Mouse (Mus musculus): ENCODE results near the gene Nenf. TPM values are rescaled to one million over a fixed set of nuclear protein-coding genes. Genes with fewer than 3 reads are reported as not detected.

Gene Nenf
- polyA plus RNA-seq, 1 experiment, result 155 TPM

DNA sequence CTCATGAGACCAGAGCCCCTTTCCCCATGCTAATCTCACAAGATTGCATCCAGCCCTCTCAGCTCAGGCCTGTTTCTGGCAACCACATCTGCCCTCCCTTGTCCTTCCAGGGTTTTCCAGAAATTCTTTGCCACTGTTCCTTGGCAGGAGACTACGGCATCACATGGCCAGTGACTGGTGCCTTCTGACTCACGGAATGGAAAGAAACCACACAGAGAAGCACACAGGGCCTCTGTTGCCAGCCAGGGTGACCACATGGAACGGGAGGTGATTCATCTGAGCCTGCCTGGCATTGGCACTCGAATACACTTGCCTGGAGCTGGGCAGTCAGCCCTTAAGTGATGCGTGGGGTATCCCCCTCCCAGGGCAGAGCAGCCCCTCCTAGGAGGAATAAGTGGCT, 25.6 kb downstream of the Nenf start:
- peak; percentile 60 to 79 for DNase-seq (ENCODE audit: extremely low spot score in 1 of 2, low spot score in 1 of 2)

DNA sequence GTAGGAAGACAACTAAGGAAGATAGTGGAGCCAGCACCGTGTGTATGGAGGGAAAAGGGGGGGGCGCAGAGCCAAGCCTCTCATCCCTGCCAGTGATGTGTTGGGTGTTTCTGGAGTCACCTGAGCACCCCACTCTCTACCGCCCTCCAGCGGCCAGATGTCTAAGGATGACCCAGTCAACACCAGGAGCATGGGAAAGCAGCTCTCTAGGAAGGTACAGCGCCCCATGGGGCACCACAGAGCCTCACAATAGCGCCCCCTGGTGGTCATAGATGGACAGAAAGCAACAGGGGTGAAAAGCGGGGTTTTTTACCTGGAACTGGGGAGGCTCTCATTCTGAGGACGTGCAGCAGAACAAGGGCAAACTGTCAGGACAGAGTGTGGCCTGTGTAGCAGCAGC, 29.2 kb downstream of the Nenf start:
- DNase-seq (ENCODE audit: extremely low spot score in 1 of 2, low spot score in 1 of 2), result no peak

DNA sequence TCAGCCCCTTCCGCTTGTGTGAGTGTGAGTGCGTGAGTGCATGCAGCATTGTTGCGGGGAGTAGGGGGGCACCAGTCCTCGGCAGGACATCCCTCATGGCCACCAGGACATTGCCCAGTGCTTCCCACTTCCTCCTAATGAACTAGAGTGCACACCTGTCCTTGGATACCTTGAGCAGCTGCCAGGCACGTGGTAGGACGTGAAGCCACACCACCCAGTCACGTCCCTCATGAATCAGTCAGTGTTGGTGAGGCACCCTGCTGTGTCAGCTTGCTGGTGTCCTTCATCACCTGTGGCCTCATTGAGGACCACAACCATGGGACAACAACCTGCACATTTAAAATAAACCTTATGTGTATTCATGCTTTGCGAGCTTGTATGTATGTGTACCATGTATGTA, 33.5 kb downstream of the Nenf start:
- no peak for DNase-seq (ENCODE audit: extremely low spot score in 1 of 2, low spot score in 1 of 2)

DNA sequence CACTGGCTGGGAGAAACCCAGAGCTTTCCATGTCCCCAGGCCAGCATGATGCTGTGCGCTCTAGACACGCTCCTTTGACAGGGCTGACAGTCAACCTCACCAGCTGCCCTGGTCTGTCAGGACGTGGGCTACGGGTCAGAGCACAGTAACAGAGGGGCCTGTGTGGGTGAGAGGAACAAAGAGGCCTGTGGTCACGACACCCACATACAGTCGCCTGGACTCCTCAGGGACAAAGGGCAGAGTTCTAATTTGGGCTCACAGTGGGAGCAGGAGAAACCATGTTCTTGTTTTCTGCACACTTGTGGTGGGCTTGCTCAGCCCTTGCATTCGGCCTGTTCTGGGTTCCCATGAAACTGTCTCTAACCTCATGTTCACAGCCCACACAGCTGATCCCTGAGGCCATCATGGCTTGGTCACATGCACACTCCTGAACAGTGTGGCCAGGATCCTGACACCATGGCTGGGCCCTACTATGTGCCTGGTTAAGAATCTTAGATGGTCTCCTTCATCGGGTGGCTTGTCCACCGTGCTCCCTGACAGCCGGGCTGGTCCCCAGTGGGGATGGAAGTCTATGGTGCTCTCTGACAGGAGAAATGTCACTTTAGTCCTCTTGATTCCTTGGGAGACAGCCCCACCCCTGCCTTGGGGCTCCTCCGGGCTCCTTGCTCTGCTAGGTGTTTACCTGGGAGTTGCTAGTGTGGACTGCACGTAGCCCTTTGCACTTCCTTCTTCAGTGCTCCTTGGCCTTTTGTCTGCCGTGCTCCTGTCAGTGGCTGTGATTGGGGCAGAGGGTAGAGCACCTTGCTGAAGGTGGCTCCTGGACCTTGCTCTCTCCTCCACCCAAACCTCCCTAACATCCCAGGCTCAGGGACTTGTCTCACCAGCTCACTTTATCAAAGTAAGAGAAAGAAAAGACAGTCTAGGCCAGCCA, 34.6 kb downstream of the Nenf start:
- no peak for DNase-seq (ENCODE audit: extremely low spot score in 1 of 2, low spot score in 1 of 2)

DNA sequence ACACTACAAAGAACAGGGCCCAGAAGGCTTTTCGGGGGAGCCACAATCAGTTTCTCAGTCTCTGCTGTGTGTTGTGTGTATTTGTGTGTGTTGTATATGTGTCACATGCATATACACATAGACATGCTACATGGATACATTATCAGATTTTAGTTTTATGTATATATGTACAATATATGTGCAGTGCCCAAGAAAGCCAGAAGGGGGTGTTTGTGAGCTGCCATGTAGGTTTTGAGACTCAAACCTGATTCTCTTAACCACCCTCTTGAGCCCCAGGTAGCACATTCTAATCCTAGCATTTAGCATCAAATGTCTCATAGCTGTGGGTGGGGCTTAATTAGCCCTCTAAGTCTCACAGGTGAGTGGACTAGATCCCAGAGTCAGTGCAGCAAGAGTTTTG, 35.7 kb downstream of the Nenf start:
- DNase-seq (ENCODE audit: extremely low spot score in 1 of 2, low spot score in 1 of 2), result no peak

DNA sequence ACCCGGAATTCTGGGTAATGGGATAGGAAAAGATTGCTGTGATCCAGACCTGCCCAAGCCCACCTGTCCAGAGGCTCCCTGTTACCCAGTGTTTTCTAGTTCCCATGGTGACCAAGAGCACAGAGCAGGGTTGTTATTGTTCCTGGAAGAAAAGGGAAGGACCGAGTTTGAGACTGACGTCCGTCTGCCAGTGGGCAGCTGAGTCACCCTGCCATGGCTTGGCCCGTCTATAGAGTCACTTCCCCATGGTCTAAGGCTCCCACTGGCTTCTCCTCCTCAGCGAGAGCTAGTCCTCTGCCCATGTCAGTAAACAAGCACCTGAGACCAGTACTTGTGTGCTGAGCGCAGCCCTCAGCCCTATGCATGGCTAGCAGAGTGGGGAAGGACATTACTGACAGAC, 36.8 kb downstream of the Nenf start:
- DNase-seq (ENCODE audit: extremely low spot score in 1 of 2, low spot score in 1 of 2), result no peak

DNA sequence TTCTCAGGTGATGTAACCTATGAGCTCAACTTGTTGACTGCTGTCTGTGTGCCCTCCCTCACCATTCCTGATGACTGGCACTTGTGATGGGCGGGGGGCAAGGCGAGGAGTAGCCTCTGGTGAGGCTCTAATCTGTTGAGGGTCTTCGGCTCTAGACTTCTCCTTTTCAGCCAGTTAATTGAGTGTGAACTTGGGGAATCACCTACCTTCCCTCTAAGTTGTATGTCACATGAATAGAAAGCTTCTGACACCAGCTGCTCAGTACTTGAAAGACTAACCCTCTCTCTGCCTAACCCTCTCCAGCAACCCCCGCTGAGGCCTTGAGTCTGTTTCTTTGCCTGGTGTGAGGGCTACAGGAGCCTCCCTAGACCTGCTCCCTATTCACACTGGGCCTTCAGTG, 39.7 kb downstream of the Nenf start:
- no peak for DNase-seq (ENCODE audit: extremely low spot score in 1 of 2, low spot score in 1 of 2)

DNA sequence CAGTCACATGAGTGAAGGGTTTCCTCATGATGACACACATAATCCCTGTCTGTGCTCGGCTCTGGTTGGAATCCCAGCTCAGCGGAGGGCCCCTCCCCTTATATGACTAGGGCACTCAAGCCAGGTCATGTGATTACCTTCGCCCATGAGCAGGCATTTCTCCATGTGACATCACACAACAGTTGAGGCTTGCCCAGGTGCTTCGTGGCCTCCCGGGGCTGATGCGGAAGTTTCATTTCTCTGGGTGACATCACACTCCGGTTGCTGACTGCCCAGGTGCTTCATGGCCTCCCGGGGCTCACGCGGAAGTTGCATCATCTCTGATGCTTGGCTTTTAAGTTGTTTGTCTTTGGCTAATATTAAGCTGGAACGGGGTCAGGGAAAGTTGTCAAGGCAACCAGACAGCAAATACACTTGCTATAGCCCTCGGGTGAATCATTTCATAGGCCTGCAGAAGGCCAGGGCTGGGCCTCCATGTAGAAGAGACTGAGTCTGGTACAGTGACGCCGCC, 40.4 kb downstream of the Nenf start:
- no peak for DNase-seq (ENCODE audit: extremely low spot score in 1 of 2, low spot score in 1 of 2)

DNA sequence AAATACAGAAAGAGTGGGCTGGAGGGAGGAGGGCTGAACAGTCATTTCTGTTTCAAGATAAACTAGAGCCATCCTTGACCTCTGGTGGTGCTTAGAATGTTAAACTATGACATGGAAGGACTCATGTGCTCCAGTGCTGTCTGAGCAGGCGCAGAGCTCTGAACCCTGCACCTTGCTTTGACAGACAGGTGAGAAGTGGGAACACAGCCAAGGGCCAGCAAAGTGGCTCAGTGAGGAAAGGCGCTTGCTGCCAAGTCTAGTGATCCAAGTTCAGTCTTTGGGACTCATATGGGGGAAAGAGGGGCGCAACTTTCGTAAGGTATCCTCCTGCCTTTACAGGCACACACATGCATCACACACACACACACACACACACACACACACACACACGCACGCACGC, 41.8 kb downstream of the Nenf start:
- DNase-seq (ENCODE audit: extremely low spot score in 1 of 2, low spot score in 1 of 2), result no peak

DNA sequence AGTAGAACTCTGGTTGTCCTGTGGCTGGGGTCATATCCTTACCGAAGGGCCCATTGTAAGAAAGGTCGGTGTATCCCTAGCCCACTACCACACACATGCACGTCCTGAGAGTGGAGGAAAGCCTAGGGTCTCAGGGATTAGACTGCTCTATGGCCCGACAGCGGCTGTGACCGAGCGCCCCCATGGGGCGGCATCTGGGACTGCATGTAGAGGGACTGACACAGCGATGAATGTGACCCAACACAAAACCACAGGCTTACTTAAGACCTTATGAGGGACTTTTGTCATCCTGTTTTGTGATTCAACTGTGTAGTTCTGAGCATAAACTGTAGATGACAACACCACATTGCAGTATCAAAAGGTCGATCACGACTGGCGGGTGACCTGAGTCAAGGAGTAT, 42.5 kb downstream of the Nenf start:
- DNase-seq (ENCODE audit: extremely low spot score in 1 of 2, low spot score in 1 of 2), result peak in 1 of 2 experiments; percentile 76

DNA sequence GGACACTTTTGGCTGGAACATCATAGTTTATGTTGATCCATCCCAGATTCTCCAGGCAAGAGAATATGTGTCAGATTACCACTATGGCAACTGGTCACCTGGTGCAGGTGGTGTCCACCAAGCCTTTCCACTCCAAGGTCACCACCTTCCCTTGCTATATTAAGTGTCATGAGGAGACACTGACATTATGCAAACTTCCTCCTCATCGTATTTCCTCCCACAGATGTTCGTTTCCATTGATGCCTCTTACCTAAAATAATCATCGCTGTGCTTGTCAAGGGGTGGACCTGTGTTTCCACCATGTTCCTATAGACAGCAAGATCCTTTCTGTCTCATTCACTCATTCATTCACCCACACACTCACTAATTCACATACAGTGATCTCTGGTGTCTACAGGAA, 45.3 kb downstream of the Nenf start:
- DNase-seq (ENCODE audit: extremely low spot score in 1 of 2, low spot score in 1 of 2), result no peak

DNA sequence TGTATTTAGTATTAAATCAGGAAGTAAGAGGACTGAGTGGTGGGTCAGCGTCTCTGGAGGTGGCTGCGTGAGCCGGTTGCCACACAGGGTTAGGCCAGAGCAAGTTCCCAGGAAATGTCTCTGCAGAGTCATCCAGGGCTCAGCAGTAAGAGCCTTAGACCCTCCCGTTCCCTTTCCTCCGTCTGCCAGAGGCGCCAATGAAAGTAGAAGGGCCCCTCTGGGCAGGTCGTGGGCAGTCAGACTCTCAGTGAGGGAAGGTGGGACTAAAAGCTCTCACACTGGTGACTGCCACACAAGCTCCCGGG, 48.4 kb downstream of the Nenf start:
- DNase-seq (ENCODE audit: extremely low spot score in 1 of 2, low spot score in 1 of 2), result no peak

DNA sequence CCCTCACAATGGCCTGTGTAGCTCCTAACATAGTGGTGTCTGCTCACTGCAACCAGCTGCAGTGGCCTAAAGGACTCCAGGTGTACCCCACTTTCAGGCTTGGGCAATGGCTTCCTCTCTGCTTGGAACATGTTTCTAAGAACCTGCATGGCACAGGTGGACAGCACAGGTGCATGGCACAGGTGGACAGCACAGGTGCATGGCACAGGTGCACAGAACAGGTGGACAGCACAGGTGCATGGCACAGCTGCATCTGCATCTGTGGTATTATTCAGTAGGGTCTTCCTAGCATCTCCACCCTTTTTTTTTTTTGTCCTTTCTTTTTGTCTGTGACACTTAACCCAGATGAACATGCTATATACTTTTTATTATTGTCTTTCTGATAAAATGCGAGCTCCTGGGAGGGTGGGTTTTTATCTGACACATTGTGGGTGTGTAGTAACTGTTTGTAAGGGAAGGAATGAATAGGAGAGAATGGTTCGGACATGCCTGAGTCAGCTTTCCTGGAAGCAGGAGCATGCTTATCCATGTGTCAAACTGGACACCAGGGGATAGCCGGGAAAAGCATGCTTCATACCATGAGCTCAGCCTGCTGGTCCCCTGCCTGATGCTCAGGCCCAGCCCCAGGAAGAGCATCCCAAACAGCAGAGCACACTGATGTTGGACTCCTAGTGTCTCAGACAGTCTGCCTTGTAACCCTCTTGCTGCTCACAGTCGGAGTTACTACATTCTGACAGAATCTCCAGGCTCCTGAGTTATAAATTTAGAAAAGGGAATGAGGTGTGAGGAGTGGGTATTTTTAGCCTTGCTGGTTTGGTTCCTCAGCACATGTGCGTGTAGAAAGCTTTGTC, 49.0 kb downstream of the Nenf start:
- peak in 1 of 2 experiments; percentile 39 for DNase-seq (ENCODE audit: extremely low spot score in 1 of 2, low spot score in 1 of 2)

DNA sequence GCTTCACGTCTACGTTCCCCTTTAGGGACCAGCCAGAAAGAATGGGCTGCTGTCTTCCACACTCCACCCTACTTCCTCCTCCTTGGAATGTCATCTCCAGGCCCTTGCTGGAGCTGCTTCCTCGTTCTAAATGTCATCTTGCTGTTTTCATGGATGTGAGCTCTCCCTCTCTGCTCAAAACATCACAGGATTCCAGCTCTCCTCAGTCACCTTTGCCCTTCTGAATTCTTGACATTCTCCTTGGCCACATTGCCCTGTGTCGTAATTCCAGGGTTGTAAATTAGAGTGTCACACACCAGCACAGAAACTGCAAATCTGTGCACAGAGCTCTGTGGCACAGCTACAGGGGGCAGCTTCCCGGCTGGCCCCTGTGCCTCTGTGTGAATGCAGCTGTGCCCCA, 50.1 kb downstream of the Nenf start:
- DNase-seq (ENCODE audit: extremely low spot score in 1 of 2, low spot score in 1 of 2), result no peak

DNA sequence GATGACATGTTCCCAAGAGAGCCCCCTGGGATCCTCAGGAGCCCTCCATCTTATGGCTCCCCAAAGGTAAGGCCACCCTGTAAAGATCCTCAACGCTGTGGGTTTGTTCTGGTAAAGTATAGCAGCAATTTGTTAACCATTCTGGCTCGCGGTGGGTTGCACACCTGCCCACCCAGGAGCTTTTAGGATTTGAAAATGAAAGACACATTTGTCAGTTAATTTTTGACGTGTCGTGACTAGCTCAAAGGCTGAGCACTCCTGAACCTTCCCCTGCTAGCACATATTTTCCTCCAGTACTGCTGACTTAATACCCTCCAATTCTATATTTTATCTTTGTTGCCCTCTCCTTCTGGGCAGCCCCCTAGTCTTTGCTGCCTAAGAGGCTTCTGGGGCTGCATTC, 50.8 kb downstream of the Nenf start:
- no peak for DNase-seq (ENCODE audit: extremely low spot score in 1 of 2, low spot score in 1 of 2)

DNA sequence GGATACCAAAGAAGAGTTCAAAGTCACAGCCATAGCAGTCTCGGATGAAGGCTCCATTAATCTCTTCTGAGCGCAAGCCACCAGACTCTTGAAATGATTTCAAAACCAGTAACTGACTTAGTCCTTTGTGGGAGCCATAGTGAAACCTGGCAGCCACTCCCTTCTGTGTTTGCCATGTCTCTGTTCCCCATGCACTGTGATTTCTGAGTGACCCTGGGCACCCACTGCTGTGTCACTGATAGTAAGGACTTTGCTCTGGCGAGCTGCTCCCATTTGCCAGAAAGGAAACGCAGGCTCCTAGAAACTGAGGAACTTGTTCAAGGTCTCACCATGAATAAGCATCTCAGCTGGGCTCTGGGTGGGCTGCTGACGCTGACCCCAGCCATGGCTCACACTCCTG, 54.5 kb downstream of the Nenf start:
- DNase-seq (ENCODE audit: extremely low spot score in 1 of 2, low spot score in 1 of 2), result no peak

DNA sequence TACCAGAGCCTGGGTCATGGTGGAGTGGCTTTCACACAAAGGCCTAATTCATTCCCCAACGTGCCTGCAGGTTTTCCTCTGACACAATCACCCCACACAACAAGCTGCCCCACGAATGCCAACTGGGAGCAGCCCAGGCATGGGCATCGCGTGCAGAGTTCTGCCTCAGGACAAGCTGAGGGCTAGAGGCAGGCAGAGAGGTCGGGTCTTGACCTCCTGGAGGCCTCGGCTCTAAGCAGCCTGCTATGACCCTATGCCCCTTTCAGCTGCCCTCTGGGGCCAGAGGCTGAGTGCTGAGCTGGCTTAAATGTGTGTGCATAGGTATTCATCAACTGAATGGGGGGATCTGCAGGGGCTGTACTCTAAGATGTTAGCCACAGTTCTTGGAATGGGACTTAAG, 56.1 kb downstream of the Nenf start:
- DNase-seq (ENCODE audit: extremely low spot score in 1 of 2, low spot score in 1 of 2), result no peak

DNA sequence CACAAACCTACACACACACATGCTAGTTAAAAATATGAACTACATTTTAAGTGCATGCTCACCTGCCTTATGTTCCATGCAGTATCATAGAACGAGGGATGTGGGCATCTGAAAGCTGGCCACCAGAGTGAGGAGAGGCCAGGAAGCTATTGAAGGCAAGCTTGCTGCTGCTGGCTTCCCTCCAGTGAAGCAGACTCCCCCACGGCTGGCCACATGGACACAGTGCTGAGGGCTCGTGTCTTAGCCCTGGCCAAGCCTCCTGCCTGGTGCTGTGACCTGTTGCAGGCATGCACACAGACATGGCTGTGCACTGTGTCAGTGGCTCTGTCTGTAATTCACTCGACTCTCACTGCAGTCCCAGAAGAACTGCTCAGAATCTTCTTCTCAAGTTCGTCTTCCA, 58.3 kb downstream of the Nenf start:
- DNase-seq (ENCODE audit: extremely low spot score in 1 of 2, low spot score in 1 of 2), result no peak

DNA sequence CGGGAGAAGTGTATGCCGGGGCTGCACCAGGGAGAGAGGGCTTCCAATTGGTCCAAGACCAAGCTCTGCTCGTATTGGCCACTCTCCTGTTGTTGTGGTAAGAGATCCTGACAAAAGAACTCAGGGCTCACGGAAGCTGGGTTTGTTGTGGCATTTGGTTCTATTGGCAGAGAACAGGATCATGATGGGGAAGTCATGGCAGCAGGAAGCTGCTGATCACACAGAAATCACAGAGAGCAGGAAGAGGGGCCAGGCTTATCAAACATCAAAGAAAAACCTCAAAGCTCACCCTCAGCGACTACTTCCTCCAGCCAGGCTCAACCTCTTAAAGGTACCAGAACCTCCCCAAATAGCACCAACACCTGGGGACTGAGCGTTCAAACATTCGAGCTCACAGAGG, 58.9 kb downstream of the Nenf start:
- no peak for DNase-seq (ENCODE audit: extremely low spot score in 1 of 2, low spot score in 1 of 2)

DNA sequence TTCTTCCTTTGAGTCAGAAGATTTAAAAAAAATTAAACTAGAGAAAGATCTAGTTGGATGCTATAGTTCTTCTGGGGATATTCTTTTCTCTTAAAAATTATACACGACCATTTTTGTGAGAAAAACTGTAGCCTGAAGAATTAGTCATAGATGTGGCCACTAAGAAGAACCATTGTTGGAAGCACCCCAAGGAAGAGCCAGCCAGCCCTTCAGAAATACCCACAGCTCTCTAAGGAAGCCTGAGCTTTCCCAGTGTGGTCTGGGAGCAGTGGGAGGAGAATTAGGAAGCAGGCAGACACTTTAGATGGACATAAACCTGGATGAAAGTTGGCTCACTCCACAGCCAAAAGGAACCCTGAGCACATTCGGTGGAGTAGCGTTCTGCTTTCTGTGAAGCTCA, 59.5 kb downstream of the Nenf start:
- DNase-seq (ENCODE audit: extremely low spot score in 1 of 2, low spot score in 1 of 2), result no peak

DNA sequence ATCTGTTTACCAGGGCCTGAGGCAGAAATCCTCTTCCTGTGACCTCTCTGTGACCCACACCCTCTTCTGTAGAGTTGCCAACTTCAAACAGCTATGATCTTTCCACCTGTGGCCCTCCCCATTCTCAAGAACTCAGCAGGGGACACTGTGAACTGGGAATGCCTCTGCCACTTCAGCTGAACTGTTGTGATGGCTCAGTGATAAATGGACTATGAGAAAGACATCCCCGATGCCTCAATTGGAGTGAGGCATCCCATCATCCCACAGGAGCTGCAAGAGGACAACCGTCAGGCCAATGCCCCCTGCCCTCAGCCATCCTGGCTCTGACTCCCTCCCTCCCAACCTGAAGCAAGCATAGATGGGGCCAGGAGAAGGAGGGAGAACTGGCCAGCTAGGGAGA, 60.0 kb downstream of the Nenf start:
- DNase-seq (ENCODE audit: extremely low spot score in 1 of 2, low spot score in 1 of 2), result no peak

DNA sequence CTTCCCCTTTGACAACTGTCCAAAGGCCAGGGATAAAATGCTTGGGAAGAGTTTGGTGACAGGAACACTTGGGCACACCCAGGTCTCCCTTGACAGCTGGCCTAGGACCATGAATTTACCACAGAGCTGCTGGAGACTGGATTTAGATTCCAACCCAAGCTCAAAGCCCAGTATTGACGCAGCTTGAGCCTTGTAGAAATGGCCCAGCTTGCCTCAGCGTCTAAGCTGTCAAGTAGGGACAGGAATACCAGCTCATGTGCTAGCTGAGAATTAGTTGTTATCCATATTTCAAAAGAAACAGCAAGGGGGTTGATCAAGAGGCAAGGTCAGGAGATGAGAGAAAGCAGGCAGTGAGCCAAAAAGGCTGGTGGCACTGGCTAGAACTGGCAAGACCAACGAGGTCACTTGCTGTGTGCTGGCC, 60.6 kb downstream of the Nenf start:
- no peak for DNase-seq (ENCODE audit: extremely low spot score in 1 of 2, low spot score in 1 of 2)

All from frontal cortex, adult 2 months (tissue).